In genomic region chr1:78143403-78143802, GRCm38 (mm10) we compare ENCODE assay signal across 20 mouse cellular contexts. TPM values are rescaled to one million over a fixed set of nuclear protein-coding genes. Genes with fewer than 3 reads are reported as not detected.
"Had no signal": no experiment of that assay in that cellular context is flagged by ENCODE, and none has a peak within 500 bp of the region (broad histone marks: within the 10 kb centered on the region; RNA-seq: fewer than 3 reads in every experiment).

No protein-coding gene starts in this region.

- H3K4me1 ChIP-seq: liver, embryonic 15.5 days had no signal

- H3K9ac ChIP-seq: kidney, embryonic 15.5 days; liver, embryonic 15.5 days; neural tube, embryonic 15.5 days had no signal

- H3K4me2 ChIP-seq: kidney, embryonic 15.5 days; liver, embryonic 11.5 days; liver, embryonic 15.5 days; neural tube, embryonic 15.5 days had no signal

- H3K9me3 ChIP-seq: kidney, embryonic 15.5 days; limb, embryonic 10.5 days; liver, embryonic 15.5 days; neural tube, embryonic 15.5 days had no signal

- ATAC-seq: lung, postnatal 0 days had no signal

- H3K27ac ChIP-seq: kidney, embryonic 15.5 days; left cerebral cortex, adult 2 months; limb, embryonic 10.5 days; liver, embryonic 15.5 days; neural tube, embryonic 15.5 days had no signal

- H3K36me3 ChIP-seq: kidney, embryonic 15.5 days; limb, embryonic 10.5 days; liver, embryonic 15.5 days; neural tube, embryonic 15.5 days had no signal

- DNase-seq: kidney, adult 2 months; kidney, postnatal 14 days; lung, adult 2 months; lung, postnatal 4 days; right cerebral cortex, adult 18-20 months; right cerebral cortex, postnatal 25 days; thymus, postnatal 4 days had no signal

- H3K4me3 ChIP-seq: kidney, embryonic 15.5 days; left cerebral cortex, adult 2 months; limb, embryonic 10.5 days; liver, embryonic 15.5 days; myocyte; neural tube, embryonic 15.5 days had no signal

RNA-seq across cellular contexts. Expression of gene Pax3, which starts 53.5 kb away (rescaled TPM):
- total RNA-seq: layer of hippocampus, adult 8-10 months; layer of hippocampus, postnatal 14 days; left cerebral cortex, adult 2 months; megakaryocyte, adult 5-6 weeks had no signal
- polyA plus RNA-seq: kidney, embryonic 15.5 days; large intestine, adult 2 months; lung, adult 2 months; lung, postnatal 0 days; small intestine, adult 2 months had no signal
